Mouse (Mus musculus): ENCODE measurements around the gene Nmrk2.

The Nmrk2 gene

GRCm38 (mm10) chr10:81162318-81162652 lies 39.6 kb downstream of the Nmrk2 start:
- no peak for DNase-seq (ENCODE audit: low spot score)

- no peak for DNase-seq (ENCODE audit: low spot score)
Observed at GRCm38 (mm10) chr10:81161602-81162317, 40.1 kb downstream of the Nmrk2 start.

GRCm38 (mm10) chr10:81154736-81155135 lies 47.1 kb downstream of the Nmrk2 start:
- no peak for DNase-seq (ENCODE audit: low spot score)

- no peak for DNase-seq (ENCODE audit: low spot score)
Observed at GRCm38 (mm10) chr10:81154313-81154712, 47.5 kb downstream of the Nmrk2 start.

DNA sequence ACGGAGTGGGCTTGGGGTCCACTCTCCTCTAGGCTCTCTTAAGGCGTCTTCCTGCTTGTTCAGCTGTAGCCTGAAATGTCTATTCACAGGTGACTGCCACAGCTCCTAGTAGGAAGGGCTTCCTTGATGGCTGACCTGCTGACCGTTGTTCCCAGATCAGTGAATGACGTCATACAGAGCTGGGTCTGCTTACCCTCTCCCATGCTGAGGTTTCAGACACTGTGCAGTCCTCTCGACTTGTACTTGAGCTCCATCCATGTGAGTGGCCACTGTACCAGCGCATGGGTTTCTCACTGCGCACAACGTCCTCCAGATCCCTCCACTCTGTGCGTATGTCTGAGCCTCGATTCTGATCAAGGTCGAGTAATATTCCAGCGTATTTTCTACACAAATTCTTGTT lies 49.2 kb downstream of the Nmrk2 start:
- no peak for DNase-seq (ENCODE audit: low spot score)

DNA sequence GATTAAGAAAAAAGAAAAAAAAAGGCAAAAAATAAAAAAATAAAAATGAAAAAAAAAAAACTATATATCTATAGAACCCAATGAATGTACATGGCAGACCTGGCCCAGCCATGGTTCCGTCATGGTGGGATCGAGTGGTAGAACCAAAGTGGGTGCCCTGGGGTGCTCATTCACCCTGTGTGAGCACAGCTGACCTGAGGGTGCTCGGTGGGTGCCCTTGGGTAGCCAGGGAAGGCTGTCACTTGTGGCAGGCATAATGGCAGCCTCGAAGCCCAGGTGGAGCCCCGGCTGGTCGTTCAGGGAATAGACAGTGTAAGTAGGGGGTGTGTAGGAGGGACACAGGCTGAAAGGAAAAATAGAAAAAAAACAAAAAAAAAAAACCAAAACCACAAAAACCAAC lies 50.6 kb downstream of the Nmrk2 start:
- no peak for DNase-seq (ENCODE audit: low spot score)

All from c-Kit-positive CD71-positive TER-119-positive erythroid progenitor cells, embryonic 14.5 days (primary cell).